Comparison of ENCODE assay signal across 30 mouse cellular contexts in genomic region chr8:42886516-42886915, GRCm38 (mm10).
A peak's percentile ranks its signal among the peaks of the same experiment; 100 is the strongest.
DNase-seq lines count a peak whose midpoint lies in the region; ATAC-seq lines count a peak whose summit lies in the region.
"Had no signal": no experiment of that assay in that cellular context is flagged by ENCODE, and none has a peak within 500 bp of the region (broad histone marks: within the 10 kb centered on the region; RNA-seq: fewer than 3 reads in every experiment).

No protein-coding gene starts in this region.

- H3K9me3 ChIP-seq in hindbrain, embryonic 11.5 days (ENCODE audit: control insufficient read depth, low read length), result no peaks in the 10 kb centered on the region
- H3K9me3 ChIP-seq: embryonic facial prominence, embryonic 12.5 days; embryonic facial prominence, embryonic 15.5 days; G1E; heart, embryonic 10.5 days; heart, embryonic 13.5 days; hindbrain, embryonic 12.5 days; hindbrain, embryonic 15.5 days had no signal

- H3K4me2 ChIP-seq in hindbrain, embryonic 11.5 days (replicated peaks; ENCODE audit: low read depth, low read length), result no peak overlapping the region
- H3K4me2 ChIP-seq: embryonic facial prominence, embryonic 12.5 days; embryonic facial prominence, embryonic 15.5 days; heart, embryonic 13.5 days; hindbrain, embryonic 12.5 days; hindbrain, embryonic 15.5 days had no signal

- no peaks in the 10 kb centered on the region for H3K4me1 ChIP-seq in hindbrain, embryonic 11.5 days (replicated peaks; ENCODE audit: control insufficient read depth, insufficient read depth, low read length)
- H3K4me1 ChIP-seq: embryonic facial prominence, embryonic 12.5 days; embryonic facial prominence, embryonic 15.5 days; heart, embryonic 13.5 days; hindbrain, embryonic 12.5 days; hindbrain, embryonic 15.5 days had no signal

- H3K9ac ChIP-seq in hindbrain, embryonic 11.5 days (ENCODE audit: low read depth, low read length), result no peak overlapping the region
- H3K9ac ChIP-seq: embryonic facial prominence, embryonic 12.5 days; embryonic facial prominence, embryonic 15.5 days; forebrain, postnatal 0 days; heart, embryonic 13.5 days; hindbrain, embryonic 12.5 days; hindbrain, embryonic 15.5 days had no signal

- WGBS in hindbrain, embryonic 11.5 days, result 93% methylated on average over 2 of the region's 2 CpGs

- no peak for ATAC-seq in hindbrain, embryonic 11.5 days (ENCODE audit: low FRiP score)
- ATAC-seq: forebrain, embryonic 14.5 days; forebrain, postnatal 0 days; Patski had no signal

- peak; percentile 13 for DNase-seq in layer of hippocampus, adult 11-12 months (ENCODE audit: low spot score)
- DNase-seq in layer of hippocampus, postnatal 36 days, result no peak
- DNase-seq in layer of hippocampus, adult 9-11 months, result peak; percentile 4
- no peak for DNase-seq in layer of hippocampus, postnatal 10 days (ENCODE audit: low spot score in 2 of 2)
- peak; percentile 5 for DNase-seq in right cerebral cortex, adult 18-20 months
- DNase-seq in right cerebral cortex, postnatal 25 days, result no peak
- no peak for DNase-seq in hindbrain, embryonic 11.5 days (ENCODE audit: low spot score)
- DNase-seq: adrenal gland, postnatal 10 days; adrenal gland, postnatal 36 days; B cell, adult 2 months; cerebellum, adult 11 months; cerebellum, adult 2 months; cerebellum, adult 9-11 months; cerebellum, postnatal 25 days; forebrain, postnatal 0 days; gastrocnemius, postnatal 10 days; gastrocnemius, postnatal 36 days; heart, adult 2 months; heart, postnatal 14 days; heart, postnatal 4 days had no signal

- H3K27ac ChIP-seq in hindbrain, embryonic 11.5 days (ENCODE audit: low read depth, low read length), result no peak overlapping the region
- H3K27ac ChIP-seq: embryonic facial prominence, embryonic 12.5 days; embryonic facial prominence, embryonic 15.5 days; heart, adult 2 months; heart, embryonic 10.5 days; heart, embryonic 13.5 days; hindbrain, embryonic 12.5 days; hindbrain, embryonic 15.5 days had no signal

- no peak overlapping the region for H3K4me3 ChIP-seq in hindbrain, embryonic 11.5 days (ENCODE audit: low read depth, low read length)
- H3K4me3 ChIP-seq: embryonic facial prominence, embryonic 12.5 days; embryonic facial prominence, embryonic 15.5 days; heart, adult 2 months; heart, embryonic 10.5 days; heart, embryonic 13.5 days; hindbrain, embryonic 12.5 days; hindbrain, embryonic 15.5 days had no signal

- no peaks in the 10 kb centered on the region for H3K27me3 ChIP-seq in hindbrain, embryonic 11.5 days (ENCODE audit: control insufficient read depth, insufficient read depth, low read length)
- H3K27me3 ChIP-seq: CH12.LX; embryonic facial prominence, embryonic 12.5 days; embryonic facial prominence, embryonic 15.5 days; heart, embryonic 13.5 days; hindbrain, embryonic 12.5 days; hindbrain, embryonic 15.5 days; Patski had no signal

- H3K36me3 ChIP-seq in hindbrain, embryonic 11.5 days (ENCODE audit: control insufficient read depth, insufficient read depth, low read length), result no peaks in the 10 kb centered on the region
- H3K36me3 ChIP-seq: embryonic facial prominence, embryonic 12.5 days; embryonic facial prominence, embryonic 15.5 days; G1E; heart, embryonic 10.5 days; heart, embryonic 13.5 days; hindbrain, embryonic 12.5 days; hindbrain, embryonic 15.5 days had no signal

Comparison
In these comparisons a context has a peak if more than half of its experiments do, and no peak if none do; other contexts are left out.
1. DNase-seq: peak in layer of hippocampus, adult 11-12 months (single experiment), layer of hippocampus, adult 9-11 months (single experiment) and right cerebral cortex, adult 18-20 months (single experiment); none in layer of hippocampus, postnatal 36 days (0 of 2), layer of hippocampus, postnatal 10 days (0 of 2), right cerebral cortex, postnatal 25 days (single experiment) and hindbrain, embryonic 11.5 days (single experiment).